Mouse (Mus musculus) liver, adult 2 months (tissue): ENCODE results near the gene Cfap126.

Experiments
- CTCF ChIP-seq: fragments of 200-500 bp; IDR thresholded peaks from 2 replicates; pipeline ENCODE4 v1.5.1; 2011; ENCODE audit warnings: low read depth, low read length, control low read depth
- POLR2A ChIP-seq: fragments of 200-500 bp; IDR thresholded peaks from 2 replicates; pipeline ENCODE4 v1.6.1; 2011; ENCODE audit warnings: low read length, control low read depth; ENCODE audit not compliant: insufficient read depth; ENCODE audit errors: extremely low read depth

DNA sequence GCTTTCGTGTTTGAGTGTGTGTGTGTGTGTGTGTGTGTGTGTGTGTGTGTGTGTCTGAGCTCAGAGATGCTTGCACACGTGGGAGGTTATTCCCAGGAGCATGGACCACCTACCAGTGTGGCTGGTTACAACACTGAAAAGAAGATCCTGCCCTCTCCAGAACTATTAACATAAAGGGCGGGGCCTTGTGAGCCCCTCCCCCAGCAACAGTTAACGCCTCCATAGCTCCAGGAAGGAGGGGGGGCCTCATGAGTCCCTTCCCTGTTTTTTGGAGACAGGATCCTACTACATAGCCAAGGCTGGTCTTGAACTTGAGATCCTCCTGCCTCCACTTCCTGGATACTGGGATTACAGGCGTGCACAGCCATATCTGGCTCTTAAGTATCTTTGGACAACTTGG is 8.1 kb downstream of the Cfap126 start:
- no peak for TF ChIP-seq CTCF
- no peak for TF ChIP-seq POLR2A
